Mouse (Mus musculus) splenic B cell, adult 2 months (primary cell): Measurements from ENCODE around the gene 1600014C23Rik.

ENCODE experiments used
- DNase-seq: peaks from one replicate; pipeline ENCODE4 v3.0.0-alpha.2; 2011; ENCODE audit warnings: low read depth, low spot score
- H3K27me3 ChIP-seq: 2 replicates; pipeline ENCODE4 v1.6.1; 2012; ENCODE audit warnings: mild to moderate bottlenecking, low read length, moderate library complexity, mixed read lengths; ENCODE audit not compliant: control insufficient read depth, poor library complexity, insufficient read depth, severe bottlenecking
- H3K36me3 ChIP-seq: 2 replicates; pipeline ENCODE4 v1.6.1; 2012; ENCODE audit warnings: mild to moderate bottlenecking, low read length, moderate library complexity, mixed read lengths; ENCODE audit not compliant: control insufficient read depth, poor library complexity, insufficient read depth, severe bottlenecking

1600014C23Rik gene

GRCm38 (mm10) chr17:45733735-45734301, at the start of gene 1600014C23Rik:
Gene 1600014C23Rik (minus strand): TSS chr17:45733844.
- Histone ChIP-seq H3K36me3 (no peaks in the 10 kb centered on the region), H3K27me3 (no peaks in the 10 kb centered on the region)
- no peak for DNase-seq

- no peaks in the 10 kb centered on the region for H3K36me3 ChIP-seq
- no peak for DNase-seq
- no peaks in the 10 kb centered on the region for H3K27me3 ChIP-seq
Observed at GRCm38 (mm10) chr17:45778446-45778845, 44.8 kb upstream of the 1600014C23Rik start.

- H3K27me3 ChIP-seq: no peaks in the 10 kb centered on the region
- H3K36me3 ChIP-seq: no peaks in the 10 kb centered on the region
- DNase-seq: no peak
Observed at GRCm38 (mm10) chr17:45777431-45777830, 43.8 kb upstream of the 1600014C23Rik start.

GRCm38 (mm10) chr17:45776185-45776584, 42.5 kb upstream of the 1600014C23Rik start:
- Histone ChIP-seq H3K27me3 (no peaks in the 10 kb centered on the region), H3K36me3 (no peaks in the 10 kb centered on the region)
- no peak for DNase-seq

GRCm38 (mm10) chr17:45775468-45775867, 41.8 kb upstream of the 1600014C23Rik start:
- DNase-seq: no peak
- H3K27me3 ChIP-seq: no peaks in the 10 kb centered on the region
- H3K36me3 ChIP-seq: no peaks in the 10 kb centered on the region

- H3K27me3 ChIP-seq: no peaks in the 10 kb centered on the region
- DNase-seq: no peak
Observed at GRCm38 (mm10) chr17:45772566-45772965, 38.9 kb upstream of the 1600014C23Rik start.

GRCm38 (mm10) chr17:45772096-45772495, 38.5 kb upstream of the 1600014C23Rik start:
- Histone ChIP-seq H3K36me3 (no peaks in the 10 kb centered on the region), H3K27me3 (no peaks in the 10 kb centered on the region)
- no peak for DNase-seq

More at GRCm38 (mm10) chr17:45772566-45772965, 38.9 kb upstream of the 1600014C23Rik start:
- H3K36me3 ChIP-seq: no peaks in the 10 kb centered on the region

GRCm38 (mm10) chr17:45770441-45770840, 36.8 kb upstream of the 1600014C23Rik start:
- DNase-seq: no peak
- Histone ChIP-seq H3K36me3 (no peaks in the 10 kb centered on the region), H3K27me3 (no peaks in the 10 kb centered on the region)

- Histone ChIP-seq H3K36me3 (no peaks in the 10 kb centered on the region), H3K27me3 (no peaks in the 10 kb centered on the region)
- DNase-seq: no peak
Observed at GRCm38 (mm10) chr17:45769821-45770220, 36.2 kb upstream of the 1600014C23Rik start.

GRCm38 (mm10) chr17:45767536-45768146, 34.0 kb upstream of the 1600014C23Rik start:
- no peak for DNase-seq
- Histone ChIP-seq H3K27me3 (no peaks in the 10 kb centered on the region), H3K36me3 (no peaks in the 10 kb centered on the region)

- DNase-seq: peak; percentile 28
- Histone ChIP-seq H3K27me3 (no peaks in the 10 kb centered on the region), H3K36me3 (no peaks in the 10 kb centered on the region)
Observed at GRCm38 (mm10) chr17:45766735-45767535, 33.3 kb upstream of the 1600014C23Rik start.

GRCm38 (mm10) chr17:45765914-45766313, 32.3 kb upstream of the 1600014C23Rik start:
- DNase-seq: no peak
- H3K36me3 ChIP-seq: no peaks in the 10 kb centered on the region
- no peaks in the 10 kb centered on the region for H3K27me3 ChIP-seq

GRCm38 (mm10) chr17:45763188-45763587, 29.5 kb upstream of the 1600014C23Rik start:
- Histone ChIP-seq H3K36me3 (no peaks in the 10 kb centered on the region), H3K27me3 (no peaks in the 10 kb centered on the region)
- DNase-seq: no peak

- no peaks in the 10 kb centered on the region for H3K27me3 ChIP-seq
- no peak for DNase-seq
- no peaks in the 10 kb centered on the region for H3K36me3 ChIP-seq
Observed at GRCm38 (mm10) chr17:45761902-45762301, 28.3 kb upstream of the 1600014C23Rik start.

- DNase-seq: no peak
- Histone ChIP-seq H3K36me3 (no peaks in the 10 kb centered on the region), H3K27me3 (no peaks in the 10 kb centered on the region)
Observed at GRCm38 (mm10) chr17:45760965-45761645, 27.5 kb upstream of the 1600014C23Rik start.
